Mouse (Mus musculus): ENCODE results near the gene Rps19bp1. TPM values are rescaled to one million over a fixed set of nuclear protein-coding genes. Genes with fewer than 3 reads are reported as not detected.
A peak's percentile ranks its signal among the peaks of the same experiment; 100 is the strongest.

Rps19bp1 gene
- polyA plus RNA-seq, 1 experiment from 2014 or later, result 46.8 TPM

GRCm38 (mm10) chr15:80277625-80278024 is 13.5 kb upstream of the Rps19bp1 start:
- Histone ChIP-seq H3K9ac (no peak overlapping the region), H3K9me3 (replicated peaks) (no peaks in the 10 kb centered on the region), H3K27ac (no peak overlapping the region), H3K4me3 (no peak overlapping the region), H3K27me3 (replicated peaks) (peaks cover 62% of the 10 kb centered on the region), H3K4me1 (no peaks in the 10 kb centered on the region), H3K4me2 (no peak overlapping the region), H3K36me3 (no peaks in the 10 kb centered on the region)
- ATAC-seq, result no peak
- 0% methylated on average over 6 of the region's 6 CpGs for WGBS (ENCODE audit: insufficient replicate concordance)

DNA sequence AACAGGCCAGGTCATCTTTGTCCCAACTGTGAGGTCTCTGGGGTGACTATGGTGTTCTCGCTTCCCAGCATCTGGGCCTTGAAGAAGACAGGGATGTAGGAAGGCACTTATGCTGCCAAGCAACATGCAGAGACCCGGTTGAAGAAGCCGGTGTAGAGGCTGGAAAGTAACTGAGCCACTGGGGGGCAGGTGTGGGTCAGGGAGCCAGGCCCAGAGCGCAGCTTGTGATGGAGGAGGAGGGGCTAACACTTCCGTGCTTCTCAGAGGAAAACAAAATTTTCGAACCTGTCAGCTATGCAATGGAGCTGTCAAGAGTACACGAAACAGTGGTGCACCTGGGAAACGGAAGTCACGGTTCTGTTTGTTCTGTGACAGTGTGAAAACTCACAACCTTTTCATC is 13.0 kb upstream of the Rps19bp1 start:
- H3K4me1 ChIP-seq, result no peaks in the 10 kb centered on the region
- H3K36me3 ChIP-seq, result no peaks in the 10 kb centered on the region
- H3K4me2 ChIP-seq, result no peak overlapping the region
- 36% methylated on average over 9 of the region's 9 CpGs for WGBS (ENCODE audit: insufficient replicate concordance)
- H3K9me3 ChIP-seq (replicated peaks), result no peaks in the 10 kb centered on the region
- no peak overlapping the region for H3K27ac ChIP-seq
- no peak overlapping the region for H3K9ac ChIP-seq
- no peak overlapping the region for H3K4me3 ChIP-seq
- no peak for ATAC-seq
- H3K27me3 ChIP-seq (replicated peaks), result peaks cover 57% of the 10 kb centered on the region

- Histone ChIP-seq H3K36me3 (no peaks in the 10 kb centered on the region), H3K4me3 (no peak overlapping the region), H3K4me1 (no peaks in the 10 kb centered on the region), H3K9me3 (replicated peaks) (peaks cover 6% of the 10 kb centered on the region), H3K27me3 (replicated peaks) (peaks cover 31% of the 10 kb centered on the region), H3K4me2 (no peak overlapping the region), H3K27ac (no peak overlapping the region), H3K9ac (no peak overlapping the region)
- WGBS (ENCODE audit: insufficient replicate concordance), result 60% methylated on average over 3 of the region's 3 CpGs
- no peak for ATAC-seq
These were observed 7.8 kb upstream of the Rps19bp1 start for GRCm38 (mm10) chr15:80271858-80272396.

- WGBS (ENCODE audit: insufficient replicate concordance), result 1% methylated on average over 2 of the region's 2 CpGs
- H3K27me3 ChIP-seq (replicated peaks), result 0 out of 2 replicates have a peak, but pooled peaks cover 3% of the 10 kb centered on the region
These were observed 2.2 kb upstream of the Rps19bp1 start for GRCm38 (mm10) chr15:80266281-80266680.

DNA sequence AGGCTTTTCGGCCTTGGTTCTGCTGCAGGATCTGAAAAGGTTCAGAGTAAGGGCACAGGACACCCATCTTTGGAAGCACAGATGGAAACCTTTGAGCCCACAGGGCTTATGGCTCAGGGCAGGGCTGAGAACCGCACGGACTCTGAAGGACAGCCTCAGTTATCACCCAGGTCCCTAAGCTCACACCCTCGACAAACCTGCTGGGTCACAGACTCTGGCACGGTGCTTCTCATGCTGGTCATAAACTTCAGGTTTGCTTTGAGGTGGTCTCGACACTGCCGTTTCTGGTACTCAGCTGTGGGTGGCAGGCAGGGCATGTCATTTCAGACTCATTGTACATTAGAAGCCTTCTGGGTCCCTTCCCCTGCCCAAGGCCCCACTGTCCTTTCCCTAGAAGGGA is 3.0 kb downstream of the Rps19bp1 start:
- WGBS (ENCODE audit: insufficient replicate concordance), result 73% methylated on average over 7 of the region's 7 CpGs
- Histone ChIP-seq H3K9ac (no peak overlapping the region), H3K36me3 (peaks cover 67% of the 10 kb centered on the region), H3K9me3 (replicated peaks) (no peaks in the 10 kb centered on the region), H3K4me2 (no peak overlapping the region), H3K27me3 (replicated peaks) (no peaks in the 10 kb centered on the region), H3K27ac (peak overlapping the region; percentile 17; the same call in 1 of the 2 replicates), H3K4me3 (no peak overlapping the region), H3K4me1 (peaks cover 72% of the 10 kb centered on the region)
- no peak for ATAC-seq

More at GRCm38 (mm10) chr15:80266281-80266680, 2.2 kb upstream of the Rps19bp1 start:
- no peak for ATAC-seq
- Histone ChIP-seq H3K9ac (no peak overlapping the region), H3K4me2 (no peak overlapping the region), H3K4me3 (no peak overlapping the region), H3K4me1 (peaks cover 24% of the 10 kb centered on the region), H3K36me3 (peaks cover 16% of the 10 kb centered on the region), H3K27ac (no peak overlapping the region), H3K9me3 (replicated peaks) (peaks cover 6% of the 10 kb centered on the region)

DNA sequence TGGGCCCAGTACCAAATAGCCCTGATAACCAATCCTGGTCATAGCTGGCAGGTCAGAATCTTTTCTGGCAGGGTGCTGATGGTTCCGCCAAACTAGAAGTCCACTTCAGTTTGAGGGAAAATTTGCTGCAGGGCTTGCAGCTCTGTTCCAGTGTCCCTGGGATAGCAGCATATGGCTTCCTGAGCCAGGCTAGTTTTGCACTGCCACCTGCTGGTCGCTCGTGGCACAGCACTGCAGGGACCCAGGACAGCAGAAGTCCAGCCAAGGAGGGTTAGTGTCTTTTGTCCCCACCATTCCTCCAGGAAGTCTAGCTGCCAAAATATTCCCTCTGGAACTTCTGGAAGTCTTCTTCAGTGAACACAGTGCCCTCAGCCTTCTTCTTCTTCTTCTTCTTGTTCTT is 3.4 kb downstream of the Rps19bp1 start:
- Histone ChIP-seq H3K4me1 (peaks cover 72% of the 10 kb centered on the region), H3K36me3 (peaks cover 70% of the 10 kb centered on the region), H3K4me3 (no peak overlapping the region), H3K9ac (no peak overlapping the region), H3K27me3 (replicated peaks) (no peaks in the 10 kb centered on the region), H3K4me2 (no peak overlapping the region), H3K9me3 (replicated peaks) (no peaks in the 10 kb centered on the region), H3K27ac (peak overlapping the region; percentile 99; the same call in 1 of the 2 replicates)
- no peak for ATAC-seq
- WGBS (ENCODE audit: insufficient replicate concordance), result 12% methylated on average over 3 of the region's 3 CpGs

- 83% methylated on average over 8 of the region's 8 CpGs for WGBS (ENCODE audit: insufficient replicate concordance)
- H3K9ac ChIP-seq, result peak overlapping the region; percentile 100; the same call in 1 of the 2 replicates
- H3K36me3 ChIP-seq, result peaks cover 70% of the 10 kb centered on the region
- H3K4me1 ChIP-seq, result peaks cover 70% of the 10 kb centered on the region
- peak overlapping the region; percentile 85 for H3K4me2 ChIP-seq
- H3K27ac ChIP-seq, result peak overlapping the region; percentile 99
- H3K4me3 ChIP-seq, result no peak overlapping the region
- no peak for ATAC-seq
- H3K9me3 ChIP-seq (replicated peaks), result no peaks in the 10 kb centered on the region
- no peaks in the 10 kb centered on the region for H3K27me3 ChIP-seq (replicated peaks)
These were observed 4.6 kb downstream of the Rps19bp1 start for GRCm38 (mm10) chr15:80259406-80260045.

DNA sequence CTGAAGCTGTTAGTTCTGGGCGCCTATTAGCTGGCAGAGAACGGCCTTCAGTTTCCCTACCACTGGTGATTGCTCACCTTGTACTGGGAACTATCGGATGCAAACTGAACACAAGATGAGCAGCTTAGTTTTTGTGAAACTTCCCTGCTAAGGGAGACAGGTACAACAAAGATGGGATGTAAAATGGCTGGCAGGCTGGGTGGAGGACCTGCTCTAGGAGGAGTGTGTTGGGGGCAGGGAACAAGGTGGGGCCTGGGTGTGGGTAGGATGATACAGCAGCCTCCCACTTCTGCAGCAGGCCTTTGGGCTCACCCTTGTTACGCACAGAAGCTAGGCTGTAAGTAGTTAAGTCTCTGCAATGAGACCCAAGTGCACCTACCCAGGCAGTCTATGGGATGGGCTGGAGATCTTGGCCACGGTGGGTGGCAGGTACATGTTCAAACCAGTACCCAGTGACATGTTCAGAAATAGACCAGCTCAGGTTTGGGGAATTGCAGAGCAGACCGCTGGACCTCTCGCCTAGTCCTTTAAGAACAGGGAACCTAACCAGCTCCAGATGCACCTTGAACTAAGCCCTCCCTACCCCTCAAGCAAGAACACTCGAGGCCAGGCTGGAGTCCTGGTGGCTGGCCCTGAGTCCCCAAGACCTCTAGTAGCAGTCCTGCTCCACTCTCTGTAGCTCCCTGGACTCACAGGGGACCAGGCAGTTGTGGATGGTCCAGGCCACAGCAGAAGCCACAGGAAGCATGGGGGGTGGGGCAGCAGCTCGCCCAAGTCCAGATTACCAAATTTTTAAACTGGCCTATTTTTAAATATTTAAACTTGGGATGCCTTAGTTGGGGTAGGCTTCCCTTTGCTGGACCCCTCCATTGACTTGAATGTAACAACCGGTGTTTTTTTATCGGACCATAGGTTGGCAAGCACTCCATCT is 5.6 kb downstream of the Rps19bp1 start:
- 35% methylated on average over 11 of the region's 11 CpGs for WGBS (ENCODE audit: insufficient replicate concordance)
- peak; percentile 79 for ATAC-seq
- Histone ChIP-seq H3K27ac (peak overlapping the region; percentile 99), H3K27me3 (replicated peaks) (no peaks in the 10 kb centered on the region), H3K36me3 (peaks cover 73% of the 10 kb centered on the region), H3K4me2 (peak overlapping the region; percentile 85), H3K9me3 (replicated peaks) (no peaks in the 10 kb centered on the region), H3K9ac (peak overlapping the region; percentile 100), H3K4me3 (peak overlapping the region; percentile 98), H3K4me1 (peaks cover 77% of the 10 kb centered on the region)

DNA sequence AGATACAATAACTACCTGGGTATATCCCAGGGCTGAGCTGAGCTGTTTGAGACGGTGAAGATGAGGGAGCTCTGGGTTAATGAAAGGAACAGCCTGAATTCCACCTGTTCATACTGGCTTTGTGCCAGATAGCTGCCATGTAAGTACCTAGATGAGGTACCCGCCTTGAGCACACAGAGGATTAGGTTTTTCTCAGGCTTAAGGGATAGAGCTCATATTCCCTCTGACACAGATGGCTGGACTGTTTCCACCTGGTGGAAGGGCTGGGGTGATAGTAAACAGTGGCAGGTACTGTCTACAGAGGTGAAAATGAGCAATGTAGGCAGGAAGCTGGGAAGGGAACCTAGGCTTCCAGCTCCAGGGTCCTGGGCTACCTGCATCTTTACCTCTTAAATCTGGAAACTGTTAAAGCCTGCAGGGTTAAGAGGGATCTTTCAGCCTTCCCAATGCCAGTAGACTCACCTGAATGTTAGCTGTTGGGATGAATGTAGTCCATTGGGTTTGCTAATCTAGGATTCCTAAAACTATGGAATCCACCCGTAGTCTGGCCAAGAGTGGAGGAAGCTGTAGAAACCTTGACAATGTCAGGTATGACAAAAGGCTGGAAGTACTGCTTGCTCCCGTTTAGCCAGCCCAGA is 6.4 kb downstream of the Rps19bp1 start:
- no peak for ATAC-seq
- Histone ChIP-seq H3K9me3 (replicated peaks) (no peaks in the 10 kb centered on the region), H3K27me3 (replicated peaks) (no peaks in the 10 kb centered on the region), H3K9ac (peak overlapping the region; percentile 100), H3K4me1 (peaks cover 77% of the 10 kb centered on the region), H3K36me3 (peaks cover 78% of the 10 kb centered on the region), H3K4me2 (peak overlapping the region; percentile 85), H3K27ac (peak overlapping the region; percentile 99), H3K4me3 (peak overlapping the region; percentile 98)
- WGBS (ENCODE audit: insufficient replicate concordance), result 31% methylated on average over 4 of the region's 4 CpGs

DNA sequence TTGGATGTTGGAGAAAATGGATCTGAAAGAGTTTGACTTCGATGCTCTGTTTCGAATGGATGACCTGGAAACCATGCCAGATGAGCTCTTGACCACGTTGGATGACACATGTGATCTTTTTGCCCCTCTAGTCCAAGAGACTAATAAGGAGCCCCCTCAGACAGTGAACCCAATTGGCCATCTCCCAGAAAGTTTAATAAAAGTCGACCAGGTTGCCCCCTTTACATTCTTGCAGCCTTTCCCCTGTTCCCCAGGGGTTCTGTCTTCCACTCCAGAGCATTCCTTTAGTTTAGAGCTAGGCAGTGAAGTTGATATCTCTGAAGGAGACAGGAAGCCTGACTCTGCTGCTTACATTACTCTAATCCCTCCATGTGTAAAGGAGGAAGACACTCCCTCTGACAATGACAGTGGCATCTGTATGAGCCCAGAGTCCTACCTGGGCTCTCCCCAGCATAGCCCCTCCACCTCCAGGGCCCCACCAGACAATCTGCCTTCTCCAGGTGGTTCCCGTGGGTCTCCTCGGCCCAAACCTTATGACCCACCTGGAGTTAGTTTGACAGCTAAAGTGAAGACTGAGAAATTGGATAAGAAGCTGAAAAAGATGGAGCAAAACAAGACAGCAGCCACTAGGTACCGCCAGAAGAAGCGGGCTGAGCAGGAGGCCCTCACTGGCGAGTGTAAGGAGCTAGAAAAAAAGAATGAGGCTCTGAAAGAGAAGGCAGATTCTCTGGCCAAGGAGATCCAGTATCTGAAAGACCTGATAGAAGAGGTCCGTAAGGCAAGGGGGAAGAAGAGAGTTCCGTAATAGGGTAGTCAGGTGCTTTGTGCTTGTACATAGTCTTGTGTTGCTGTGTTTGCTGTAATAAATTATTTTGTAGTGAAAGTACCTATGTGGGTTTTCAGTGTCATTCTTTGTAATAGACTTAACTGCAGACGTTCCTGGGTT is 7.2 kb downstream of the Rps19bp1 start:
- no peaks in the 10 kb centered on the region for H3K9me3 ChIP-seq (replicated peaks)
- WGBS (ENCODE audit: insufficient replicate concordance), result 50% methylated on average over 12 of the region's 12 CpGs
- no peak for ATAC-seq
- peak overlapping the region; percentile 85 for H3K4me2 ChIP-seq
- peak overlapping the region; percentile 99 for H3K27ac ChIP-seq
- H3K9ac ChIP-seq, result peak overlapping the region; percentile 100
- peaks cover 77% of the 10 kb centered on the region for H3K4me1 ChIP-seq
- peaks cover 78% of the 10 kb centered on the region for H3K36me3 ChIP-seq
- peak overlapping the region; percentile 98 for H3K4me3 ChIP-seq
- H3K27me3 ChIP-seq (replicated peaks), result no peaks in the 10 kb centered on the region

- Histone ChIP-seq H3K4me3 (peak overlapping the region; percentile 98), H3K36me3 (peaks cover 78% of the 10 kb centered on the region), H3K4me2 (peak overlapping the region; percentile 85), H3K4me1 (peaks cover 82% of the 10 kb centered on the region), H3K9ac (peak overlapping the region; percentile 100), H3K27ac (peak overlapping the region; percentile 99), H3K27me3 (replicated peaks) (no peaks in the 10 kb centered on the region), H3K9me3 (replicated peaks) (no peaks in the 10 kb centered on the region)
- no peak for ATAC-seq
- WGBS (ENCODE audit: insufficient replicate concordance), result 4% methylated on average over 16 of the region's 16 CpGs
These were observed 7.9 kb downstream of the Rps19bp1 start for GRCm38 (mm10) chr15:80256242-80256641.
